Mouse (Mus musculus) G1E (cell line): ENCODE data around the gene Hddc3. TPM values are rescaled to one million over a fixed set of nuclear protein-coding genes. Genes with fewer than 3 reads are reported as not detected.

Experiments used
- ATAC-seq: 2 replicates; pipeline ENCODE4 v1.8.0; 2016; ENCODE audit warnings: mild to moderate bottlenecking; ENCODE audit not compliant: insufficient number of reproducible peaks, poor library complexity, low FRiP score, severe bottlenecking; ENCODE audit errors: extremely low read depth
- DNase-seq: peaks from one replicate; pipeline ENCODE4 v3.0.0; 2012; ENCODE audit warnings: low spot score
- H3K27me3 ChIP-seq: 2 replicates; pipeline ENCODE4 v1.6.1; 2012; ENCODE audit warnings: mild to moderate bottlenecking, low read length, inconsistent platforms; ENCODE audit not compliant: insufficient read depth
- H3K36me3 ChIP-seq: replicated peaks from 2 replicates; pipeline ENCODE3; 2012; ENCODE audit warnings: mild to moderate bottlenecking, inconsistent platforms
- H3K4me1 ChIP-seq: 2 replicates; pipeline ENCODE4 v1.6.1; 2012; ENCODE audit warnings: low read depth, low read length, inconsistent platforms, mixed read lengths; ENCODE audit not compliant: insufficient read depth
- H3K4me3 ChIP-seq: 2 replicates; pipeline ENCODE4 v1.5.1; 2012; ENCODE audit warnings: low read depth, mild to moderate bottlenecking, inconsistent platforms, low read length, moderate library complexity, mixed read lengths
- H3K9me3 ChIP-seq: replicated peaks from 2 replicates; pipeline ENCODE4 v1.6.1; 2012; ENCODE audit warnings: inconsistent platforms
- CTCF ChIP-seq: IDR thresholded peaks from 2 replicates; pipeline ENCODE4 v1.5.1; 2012; ENCODE audit warnings: low read depth, low read length, inconsistent platforms, mixed read lengths
- GATA1 ChIP-seq: IDR thresholded peaks from 2 replicates; pipeline ENCODE4 v1.6.1; 2012; ENCODE audit warnings: borderline replicate concordance, low read length, inconsistent platforms, mixed read lengths
- GATA2 ChIP-seq: IDR thresholded peaks from 2 replicates; pipeline ENCODE4 v1.6.1; 2012; ENCODE audit warnings: low read depth, low read length, inconsistent platforms, borderline replicate concordance
- POLR2AphosphoS5 ChIP-seq: IDR thresholded peaks from 2 replicates; pipeline ENCODE4 v1.6.1; 2012; ENCODE audit warnings: low read depth, low read length, inconsistent platforms; ENCODE audit not compliant: insufficient replicate concordance
- TAL1 ChIP-seq: conservative IDR thresholded peaks from 2 replicates; pipeline ENCODE4 v1.6.1; 2012; ENCODE audit warnings: low read depth, low read length, inconsistent platforms, mixed read lengths
- polyA plus RNA-seq: library from polyadenylated mRNA; stranded (reverse); fragments of >175 nt; gene quantifications from 2 replicates; pipeline ENCODE4 v1.2.3, GENCODE M21; 2012
- total RNA-seq, 2 experiments: library from RNA; stranded (forward) in 1 of 2; stranded (reverse) in 1 of 2; fragments of 200-1000 nt in 1 of 2; fragments of >200 nt in 1 of 2; fragmentation: Nextera tagmentation in 1 of 2; gene quantifications; 2 replicates each; pipeline ENCODE4 v1.2.3; 2014 to 2017

The Hddc3 gene
- total RNA-seq (2014; fragmentation: Nextera tagmentation) (64.8 and 66.3 TPM in 2 replicates), total RNA-seq (2017) (114 and 124 TPM in 2 replicates), polyA plus RNA-seq (48.9 and 55.0 TPM in 2 replicates)

- Histone ChIP-seq H3K4me1 (peaks cover 70% of the 10 kb centered on the region), H3K4me3 (peak within 1 kb of the TSS; percentile 78), H3K36me3 (peaks cover 34% of the 10 kb centered on the region), H3K27me3 (no peaks in the 10 kb centered on the region), H3K9me3 (no peaks in the 10 kb centered on the region)
- DNase-seq (peak; percentile 81), ATAC-seq (peak; percentile 31; the same call in 1 of the 2 replicates)
- TF ChIP-seq CTCF = peak; percentile 67; the same call in 1 of the 2 replicates
- TF ChIP-seq GATA1 = no peak
Measured at GRCm38 (mm10) chr7:80342858-80343257, at the start of gene Hddc3. Hddc3 (plus strand) TSS chr7:80343104.

GRCm38 (mm10) chr7:80294062-80294763 lies 48.7 kb upstream of the Hddc3 start, which contains the start of gene Prc1:
Prc1 (plus strand) TSS chr7:80294450.
- peaks cover 24% of the 10 kb centered on the region for H3K4me1 ChIP-seq
- peaks cover 52% of the 10 kb centered on the region for H3K36me3 ChIP-seq
- no peaks in the 10 kb centered on the region for H3K27me3 ChIP-seq
- no peak for TF ChIP-seq POLR2AphosphoS5
- TF ChIP-seq GATA1 = no peak
- peak; percentile 96 for ATAC-seq
- peak within 1 kb of the TSS; percentile 90 for H3K4me3 ChIP-seq
- H3K9me3 ChIP-seq = no peaks in the 10 kb centered on the region
- DNase-seq = peak; percentile 98

- peak; percentile 34 for DNase-seq
- TF ChIP-seq GATA1 (no peak), POLR2AphosphoS5 (no peak), CTCF (no peak), GATA2 (no peak), TAL1 (no peak)
- no peaks in the 10 kb centered on the region for H3K9me3 ChIP-seq
- H3K36me3 ChIP-seq = peaks cover 54% of the 10 kb centered on the region
- no peaks in the 10 kb centered on the region for H3K27me3 ChIP-seq
- peak overlapping the region; percentile 90 for H3K4me3 ChIP-seq
- no peak for ATAC-seq
- H3K4me1 ChIP-seq = peaks cover 31% of the 10 kb centered on the region
Measured at GRCm38 (mm10) chr7:80294764-80295648, 47.9 kb upstream of the Hddc3 start.

- H3K36me3 ChIP-seq = peaks cover 55% of the 10 kb centered on the region
- H3K27me3 ChIP-seq = no peaks in the 10 kb centered on the region
- TF ChIP-seq POLR2AphosphoS5 (no peak), CTCF (no peak), GATA2 (no peak), GATA1 (no peak), TAL1 (no peak)
- ATAC-seq = no peak
- peaks cover 36% of the 10 kb centered on the region for H3K4me1 ChIP-seq
- H3K9me3 ChIP-seq = no peaks in the 10 kb centered on the region
- no peak for DNase-seq
- H3K4me3 ChIP-seq = no peak overlapping the region; the same call in 1 of the 2 replicates
Measured at GRCm38 (mm10) chr7:80296462-80296861, 46.4 kb upstream of the Hddc3 start.

GRCm38 (mm10) chr7:80297041-80297440 lies 45.9 kb upstream of the Hddc3 start:
- no peaks in the 10 kb centered on the region for H3K27me3 ChIP-seq
- TF ChIP-seq CTCF (no peak), GATA1 (no peak), TAL1 (no peak), GATA2 (no peak), POLR2AphosphoS5 (no peak)
- H3K9me3 ChIP-seq = no peaks in the 10 kb centered on the region
- ATAC-seq (no peak), DNase-seq (no peak)
- peaks cover 39% of the 10 kb centered on the region for H3K4me1 ChIP-seq
- no peak overlapping the region; the same call in 1 of the 2 replicates for H3K4me3 ChIP-seq
- peaks cover 57% of the 10 kb centered on the region for H3K36me3 ChIP-seq

GRCm38 (mm10) chr7:80298754-80299153 lies 44.1 kb upstream of the Hddc3 start:
- no peak for ATAC-seq
- TF ChIP-seq GATA2 (no peak), GATA1 (no peak), CTCF (no peak), POLR2AphosphoS5 (no peak), TAL1 (no peak)
- Histone ChIP-seq H3K9me3 (no peaks in the 10 kb centered on the region), H3K27me3 (no peaks in the 10 kb centered on the region), H3K36me3 (peaks cover 69% of the 10 kb centered on the region), H3K4me1 (peaks cover 36% of the 10 kb centered on the region), H3K4me3 (no peak overlapping the region)
- DNase-seq = no peak
